Mouse (Mus musculus): ENCODE measurements around the gene Havcr1. TPM values are rescaled to one million over a fixed set of nuclear protein-coding genes. Genes with fewer than 3 reads are reported as not detected.
"Not testable (repeated sequence)": the region's sequence is repeated elsewhere in the genome, so short reads cannot be mapped to it uniquely, and the experiment has no call there.

The Havcr1 gene
- total RNA-seq (2015; ENCODE audit: low replicate concordance) (not detected in 2 replicates), total RNA-seq (2017; ENCODE audit: low replicate concordance) (not detected in 2 replicates)

DNA sequence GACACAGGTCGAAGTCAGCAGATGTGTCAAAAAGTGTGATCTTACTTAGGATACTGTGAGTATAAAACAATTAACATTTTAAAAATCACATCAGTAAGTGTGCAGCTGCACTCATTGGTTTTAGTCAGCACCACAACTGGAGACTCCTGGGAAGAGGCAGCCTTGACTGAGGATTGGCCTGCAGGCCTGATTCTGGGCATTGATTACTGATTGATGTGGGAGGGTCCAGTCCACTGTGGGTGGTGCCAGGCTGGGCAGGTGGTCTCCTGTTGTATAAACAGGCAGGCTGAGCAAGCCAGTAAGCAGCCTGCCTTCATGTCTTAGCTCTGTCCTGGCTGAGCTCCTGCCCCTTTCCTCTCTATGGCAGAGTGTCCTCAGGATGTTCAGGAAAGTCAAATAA is at the start of gene Havcr1:
Gene Havcr1 (plus strand): TSS at position 5 of the 400 bp plus-strand sequence.
- ATAC-seq (replicated peaks; ENCODE audit: low FRiP score, poor library complexity, severe bottlenecking), result not testable (repeated sequence)

DNA sequence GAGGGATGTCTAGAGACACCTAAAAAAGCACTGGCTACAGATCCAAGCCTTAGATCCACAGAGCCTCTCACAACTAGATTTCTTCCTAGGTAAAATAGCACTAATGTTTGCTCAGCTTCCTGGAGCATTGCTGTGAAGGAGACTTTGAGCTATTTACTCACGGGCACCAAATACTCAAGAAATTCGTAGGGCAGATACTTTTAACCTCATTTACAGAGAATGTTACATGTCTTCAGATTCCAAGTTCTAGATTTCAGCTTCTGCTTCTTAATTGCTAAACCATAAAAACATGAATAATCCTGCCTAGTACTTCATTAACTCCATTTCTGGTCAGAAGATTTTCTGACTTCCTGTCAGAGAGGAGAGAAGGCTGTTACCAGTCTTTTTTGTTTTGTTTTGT is 44.7 kb upstream of the Havcr1 start:
- no peak for ATAC-seq (replicated peaks; ENCODE audit: low FRiP score, poor library complexity, severe bottlenecking)

DNA sequence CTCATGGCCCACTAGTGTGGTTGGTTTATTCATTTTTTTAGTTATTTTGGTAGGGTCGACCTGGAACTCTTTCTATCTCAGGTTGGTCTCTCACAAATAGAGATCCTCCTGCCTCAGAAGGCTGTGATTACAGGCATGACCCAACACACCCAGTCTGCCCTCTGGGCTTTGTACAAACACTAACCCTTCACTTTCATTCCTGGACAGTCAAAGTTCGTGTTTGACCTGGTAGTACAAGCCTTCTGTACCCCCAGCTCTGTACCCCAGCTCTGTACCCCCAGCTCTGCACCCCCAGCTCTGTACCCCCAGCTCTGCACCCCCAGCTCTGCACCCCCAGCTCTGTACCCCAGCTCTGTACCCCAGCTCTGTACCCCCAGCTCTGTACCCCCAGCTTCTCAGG is 39.0 kb upstream of the Havcr1 start:
- not testable (repeated sequence) for ATAC-seq (replicated peaks; ENCODE audit: low FRiP score, poor library complexity, severe bottlenecking)

DNA sequence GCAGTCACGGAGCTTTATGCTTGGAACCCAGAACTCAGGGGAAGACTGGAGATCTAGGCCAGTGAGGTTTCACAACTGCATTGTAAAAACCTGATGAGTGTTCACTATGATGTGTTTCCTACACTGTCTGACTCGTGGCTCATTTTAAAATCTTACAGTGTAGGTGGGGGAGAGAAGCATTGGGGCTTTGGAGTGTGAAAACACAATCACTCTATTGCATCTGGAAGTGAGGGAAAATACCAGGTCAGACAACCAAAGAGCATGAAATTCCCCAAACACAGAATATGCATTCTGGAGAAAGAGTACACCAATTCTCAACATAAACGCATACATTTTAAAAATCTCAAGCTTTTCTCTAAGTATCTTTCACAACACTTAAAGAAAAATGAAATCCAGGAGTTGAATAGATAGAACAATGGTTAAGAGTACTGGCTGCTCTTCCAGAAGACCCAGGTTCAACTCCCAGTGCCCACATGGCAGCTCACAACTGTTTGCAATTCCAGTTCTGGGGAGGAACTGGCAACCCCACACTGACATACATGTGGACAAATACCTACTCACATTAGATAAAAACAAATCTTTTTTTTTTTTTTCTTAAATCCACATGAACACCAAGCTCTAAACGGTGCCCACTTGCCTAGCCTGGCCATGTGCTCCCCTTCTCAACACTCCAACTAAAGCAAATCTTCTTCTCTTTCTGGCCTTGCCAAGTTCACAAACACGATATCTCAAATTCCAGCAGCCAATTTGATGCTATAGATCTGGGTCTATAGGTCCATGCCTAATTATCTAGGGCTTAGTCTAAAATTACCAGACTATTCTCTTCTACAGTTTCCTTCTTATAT is 37.2 kb upstream of the Havcr1 start:
- no peak for ATAC-seq (replicated peaks; ENCODE audit: low FRiP score, poor library complexity, severe bottlenecking)

DNA sequence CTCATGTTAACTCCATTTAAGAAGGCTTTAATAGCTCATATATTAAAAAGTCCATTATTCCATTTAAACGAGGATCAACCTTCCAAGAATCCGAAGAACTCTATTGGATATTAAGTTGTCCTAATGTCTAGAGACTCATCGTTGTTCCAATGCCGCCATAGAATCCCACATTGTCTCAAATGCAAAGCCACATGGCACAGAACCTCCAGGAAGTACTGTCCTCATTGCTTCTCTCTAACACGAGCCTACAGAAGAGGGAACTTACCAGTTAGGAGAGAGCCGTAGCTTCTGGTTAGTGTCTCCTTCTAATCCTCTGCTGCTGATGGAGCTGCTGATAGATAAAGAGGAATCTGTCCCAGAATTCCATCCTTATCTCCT is 36.6 kb upstream of the Havcr1 start:
- no peak for ATAC-seq (replicated peaks; ENCODE audit: low FRiP score, poor library complexity, severe bottlenecking)

DNA sequence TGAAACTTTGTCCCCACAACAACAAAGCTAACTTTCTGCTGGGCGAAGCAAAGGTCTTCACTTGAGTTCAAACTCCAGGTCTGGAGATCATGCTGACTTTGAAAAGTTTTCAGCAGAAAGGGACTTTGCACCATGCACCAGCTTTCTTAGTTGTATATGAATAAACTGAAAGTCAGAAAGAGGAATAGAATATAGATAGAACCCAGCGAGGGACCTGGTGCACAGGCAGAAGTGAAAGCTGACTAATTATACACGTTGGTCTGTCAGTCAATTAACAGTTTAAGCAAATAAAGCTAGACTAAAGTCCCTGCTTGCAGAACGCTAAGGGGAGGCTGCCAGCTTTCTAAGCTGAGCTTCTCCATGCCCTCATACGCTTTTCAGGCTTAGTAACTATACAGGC is 36.0 kb upstream of the Havcr1 start:
- ATAC-seq (replicated peaks; ENCODE audit: low FRiP score, poor library complexity, severe bottlenecking), result no peak

DNA sequence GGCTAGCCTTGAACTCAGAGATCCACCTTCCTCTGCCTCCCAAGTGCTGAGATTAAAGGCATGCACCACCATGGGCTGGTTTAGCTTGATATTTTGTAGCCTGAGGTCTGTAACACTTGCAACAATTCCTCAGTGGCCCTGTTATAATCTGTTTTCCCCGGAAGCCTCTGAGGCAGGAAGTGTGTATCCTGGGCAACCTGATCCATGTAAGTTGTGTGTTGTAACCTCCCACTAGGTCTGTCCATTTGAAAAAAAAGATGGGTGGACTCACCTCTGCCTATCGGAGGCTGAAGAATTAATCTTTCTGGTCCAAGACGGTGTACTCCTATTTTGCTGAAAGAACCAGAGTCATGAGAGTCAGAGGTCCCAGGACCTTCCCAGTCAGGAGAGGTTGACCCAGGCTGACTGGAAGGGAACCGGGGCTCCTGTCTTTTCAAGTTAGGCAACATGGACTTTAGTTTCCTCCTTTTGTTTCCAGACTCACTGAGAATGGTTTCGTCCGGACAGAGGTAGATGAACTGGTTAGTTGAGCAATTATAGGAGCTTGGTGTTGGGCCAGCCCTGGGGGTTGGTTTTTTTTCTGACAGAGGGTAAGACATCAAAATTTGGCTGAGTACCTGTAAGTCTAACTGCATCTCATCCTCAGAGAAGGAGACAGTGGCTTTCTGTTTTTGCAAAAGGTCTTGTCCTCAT is 28.1 kb upstream of the Havcr1 start, which contains the start of gene Timd2:
Gene Timd2 (minus strand): TSS at position 398 of the 693 bp plus-strand sequence.
- no peak for ATAC-seq (replicated peaks; ENCODE audit: low FRiP score, poor library complexity, severe bottlenecking)

DNA sequence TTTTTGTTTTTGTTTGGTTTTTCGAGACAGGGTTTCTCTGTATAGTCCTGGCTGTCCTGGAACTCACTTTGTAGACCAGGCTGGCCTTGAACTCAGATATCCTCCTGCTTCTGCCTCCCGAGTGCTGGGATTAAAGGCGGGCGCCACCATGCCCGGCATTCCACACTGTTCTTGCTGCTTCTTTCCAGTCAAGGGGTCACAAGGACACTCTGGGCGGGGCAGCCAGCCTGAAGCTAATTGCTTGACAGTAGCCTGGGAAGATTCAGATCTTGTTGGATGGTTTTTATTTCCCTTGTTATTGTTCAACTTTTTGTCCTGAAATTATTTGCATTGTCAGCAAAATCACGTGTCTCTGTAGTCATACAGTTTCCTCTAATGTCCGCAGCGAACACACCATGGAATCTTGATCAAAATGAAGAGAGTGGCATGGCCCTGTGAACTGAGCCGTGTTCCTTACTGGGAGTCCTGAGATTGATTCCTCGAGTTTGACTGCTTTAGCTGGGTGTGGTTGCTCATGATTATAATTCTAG is 3.3 kb upstream of the Havcr1 start:
- ATAC-seq (replicated peaks; ENCODE audit: low FRiP score, poor library complexity, severe bottlenecking), result no peak

DNA sequence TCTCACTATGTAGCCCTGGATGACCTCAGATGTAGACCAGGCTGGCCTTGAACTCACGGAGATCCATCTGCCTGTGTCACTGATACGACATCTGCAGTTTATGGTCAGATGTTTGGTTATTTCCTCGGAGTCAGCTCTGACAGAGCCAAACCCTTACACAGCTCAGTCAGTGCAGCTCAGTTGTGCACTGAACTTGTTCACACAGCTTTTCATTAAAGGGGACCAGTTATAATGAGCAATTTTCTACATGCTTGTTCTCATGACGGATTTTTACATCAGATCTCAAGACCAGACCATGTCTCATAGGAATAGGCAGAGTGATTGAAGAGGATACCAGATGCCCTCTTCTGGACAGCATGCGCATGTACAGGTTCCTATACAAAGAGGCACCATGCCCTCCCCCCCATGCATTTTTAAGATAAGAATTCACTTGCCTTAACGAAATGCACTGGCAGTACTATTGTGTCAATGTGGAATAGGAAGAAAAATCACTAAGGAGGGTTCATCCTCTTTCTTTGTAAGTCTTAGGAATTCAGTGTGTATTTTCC is 1.6 kb upstream of the Havcr1 start:
- ATAC-seq (replicated peaks; ENCODE audit: low FRiP score, poor library complexity, severe bottlenecking), result no peak

DNA sequence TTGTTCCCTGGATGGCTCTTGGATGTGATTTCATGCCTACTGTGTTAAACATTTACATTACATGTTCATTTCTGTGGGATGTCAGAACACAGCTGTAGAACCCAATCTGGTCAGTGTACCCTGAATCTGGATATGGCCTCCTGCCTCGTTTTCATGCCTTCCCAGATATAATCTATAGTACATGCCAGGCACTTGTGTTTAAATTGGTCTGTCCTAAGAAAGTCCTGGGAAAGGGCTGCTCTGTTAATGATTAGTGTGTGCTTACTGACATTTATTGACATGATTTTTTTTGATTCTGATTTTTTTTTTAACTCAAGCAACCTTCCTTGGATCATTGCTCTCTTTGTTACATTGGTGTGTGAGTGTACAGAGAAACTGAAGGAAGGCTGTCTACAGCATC is 263 bp upstream of the Havcr1 start:
- no peak for ATAC-seq (replicated peaks; ENCODE audit: low FRiP score, poor library complexity, severe bottlenecking)

DNA sequence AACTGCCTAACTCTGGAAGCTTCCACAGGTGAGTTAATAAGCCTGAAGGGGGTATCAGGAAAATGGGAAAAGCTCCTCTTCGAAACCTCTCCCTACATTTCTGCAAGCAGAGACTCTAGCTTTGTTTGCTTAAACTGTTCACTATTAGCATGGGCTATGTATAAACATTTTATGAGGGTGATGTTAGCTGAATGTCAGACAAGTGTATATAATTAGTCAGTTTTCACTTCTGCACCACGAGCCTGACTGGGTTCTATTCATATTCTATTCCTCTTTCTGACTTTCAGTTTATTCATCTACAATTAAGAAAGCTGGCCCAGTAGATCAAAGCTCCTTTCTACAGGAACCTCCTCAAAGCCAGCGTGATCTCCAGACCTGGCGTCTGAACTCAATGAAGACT is 4.6 kb downstream of the Havcr1 start:
- no peak for ATAC-seq (replicated peaks; ENCODE audit: low FRiP score, poor library complexity, severe bottlenecking)

DNA sequence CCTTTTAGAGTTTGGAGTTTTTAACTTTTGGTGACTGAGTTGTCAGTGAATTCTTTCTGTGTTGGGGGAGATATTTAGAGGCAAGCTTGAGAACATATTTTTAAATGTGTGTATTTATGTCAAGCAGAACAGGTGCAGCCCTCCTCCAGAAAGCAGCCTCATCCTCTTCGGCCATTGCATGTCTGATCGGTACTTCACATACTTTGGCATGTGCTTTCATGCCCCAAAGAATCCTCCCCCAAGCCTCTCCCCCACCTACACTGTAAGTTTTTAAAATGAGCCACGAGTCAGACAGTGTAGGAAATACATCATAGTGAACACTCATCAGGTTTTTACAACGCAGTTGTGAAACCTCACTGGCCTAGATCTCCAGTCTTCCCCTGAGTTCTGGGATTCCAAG is 6.0 kb downstream of the Havcr1 start:
- no peak for ATAC-seq (replicated peaks; ENCODE audit: low FRiP score, poor library complexity, severe bottlenecking)

DNA sequence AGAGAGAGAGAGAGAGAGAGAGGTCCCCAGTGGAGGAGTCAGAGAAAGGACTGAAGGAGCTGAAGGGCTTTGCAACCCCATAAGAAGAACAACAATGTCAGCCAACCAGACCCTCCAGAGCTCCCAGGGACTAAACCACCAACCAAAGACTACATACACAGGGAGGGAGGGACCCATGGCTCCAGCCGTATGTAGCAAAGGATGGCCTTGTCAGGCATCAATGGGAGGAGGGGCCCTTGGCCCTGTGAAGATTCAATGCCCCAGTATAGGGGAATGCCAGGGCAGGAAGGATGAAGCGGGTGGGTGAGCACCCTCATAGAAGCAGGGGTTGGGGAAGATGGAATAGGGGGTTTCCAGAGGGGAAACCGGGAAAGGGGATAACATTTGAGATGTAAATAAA is 6.8 kb downstream of the Havcr1 start:
- ATAC-seq (replicated peaks; ENCODE audit: low FRiP score, poor library complexity, severe bottlenecking), result no peak

DNA sequence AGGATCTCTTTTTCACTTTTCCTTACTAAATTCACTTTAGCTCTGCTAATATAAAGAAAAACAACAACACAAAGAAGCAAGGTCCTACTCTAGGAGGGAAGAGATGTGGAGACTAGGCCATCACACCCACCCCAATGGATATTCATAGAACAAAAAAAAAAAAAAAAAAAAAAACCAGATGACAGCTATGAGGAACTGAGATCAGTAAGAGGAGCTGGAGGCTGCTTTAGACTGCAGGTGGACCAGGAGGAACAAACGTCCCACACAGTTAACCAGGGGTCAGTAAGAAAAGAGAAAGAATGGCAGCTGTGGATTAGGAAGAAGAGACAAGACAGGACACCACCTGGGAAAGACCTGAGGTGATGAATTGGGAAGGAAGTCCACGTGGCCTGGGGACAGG is 13.1 kb downstream of the Havcr1 start:
- no peak for ATAC-seq (replicated peaks; ENCODE audit: low FRiP score, poor library complexity, severe bottlenecking)

DNA sequence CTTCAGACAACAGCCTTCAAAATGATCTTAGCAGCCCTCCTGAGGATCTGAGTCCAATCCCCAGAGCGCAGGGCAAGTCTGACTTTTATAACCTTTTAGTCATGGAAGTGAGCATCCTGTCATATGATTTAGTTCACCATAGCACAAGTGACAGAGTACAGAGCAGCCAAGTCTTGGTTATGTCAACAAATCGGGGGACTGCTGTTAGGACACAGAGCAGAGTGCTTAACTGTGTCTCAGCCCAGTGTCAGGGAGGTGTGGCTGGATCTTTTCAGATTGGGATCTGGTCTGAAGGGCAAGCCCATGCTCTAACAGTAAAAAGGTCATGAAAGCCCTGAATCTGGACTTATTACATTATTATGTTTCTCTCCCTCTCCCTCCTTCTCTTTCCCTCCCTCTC is 18.8 kb downstream of the Havcr1 start:
- ATAC-seq (replicated peaks; ENCODE audit: low FRiP score, poor library complexity, severe bottlenecking), result no peak

DNA sequence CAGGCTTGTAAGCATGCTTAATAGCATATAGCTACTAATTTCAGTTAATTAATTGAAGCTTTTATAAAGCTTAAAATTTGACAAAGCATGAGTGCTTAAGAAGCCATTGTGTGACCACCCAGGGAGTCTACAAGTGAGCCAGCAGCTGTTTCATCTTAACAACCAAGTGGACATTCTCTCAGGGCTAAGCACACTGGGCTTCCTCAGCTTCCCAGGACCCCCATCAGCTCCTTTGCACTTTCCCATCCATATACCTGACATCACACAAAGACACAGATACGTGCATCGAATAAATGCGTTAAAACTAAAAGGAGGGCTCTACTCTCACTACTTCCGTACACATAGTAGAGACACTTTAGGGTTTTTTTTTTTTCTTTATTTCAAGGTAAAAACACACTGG is 19.8 kb downstream of the Havcr1 start:
- no peak for ATAC-seq (replicated peaks; ENCODE audit: low FRiP score, poor library complexity, severe bottlenecking)

DNA sequence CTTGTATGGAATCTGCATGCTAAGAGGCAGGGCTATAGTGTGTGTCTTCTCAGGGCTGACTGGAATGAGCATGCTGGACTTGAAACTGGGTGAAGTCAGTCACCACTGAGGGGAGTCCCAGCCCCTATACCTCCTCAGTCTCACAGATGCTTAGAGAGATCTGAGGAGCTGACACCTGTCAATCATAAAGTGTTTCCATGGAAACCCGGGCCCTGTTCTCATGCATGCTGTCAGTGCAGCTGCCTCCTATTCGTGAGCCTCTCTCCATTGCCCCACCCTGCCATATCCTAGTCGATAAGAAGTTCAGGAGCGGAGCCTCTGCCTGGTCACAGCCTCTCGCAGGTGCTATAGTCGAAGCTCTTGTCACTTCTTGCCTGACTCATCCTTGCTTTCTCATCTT is 20.8 kb downstream of the Havcr1 start:
- ATAC-seq (replicated peaks; ENCODE audit: low FRiP score, poor library complexity, severe bottlenecking), result not testable (repeated sequence)

DNA sequence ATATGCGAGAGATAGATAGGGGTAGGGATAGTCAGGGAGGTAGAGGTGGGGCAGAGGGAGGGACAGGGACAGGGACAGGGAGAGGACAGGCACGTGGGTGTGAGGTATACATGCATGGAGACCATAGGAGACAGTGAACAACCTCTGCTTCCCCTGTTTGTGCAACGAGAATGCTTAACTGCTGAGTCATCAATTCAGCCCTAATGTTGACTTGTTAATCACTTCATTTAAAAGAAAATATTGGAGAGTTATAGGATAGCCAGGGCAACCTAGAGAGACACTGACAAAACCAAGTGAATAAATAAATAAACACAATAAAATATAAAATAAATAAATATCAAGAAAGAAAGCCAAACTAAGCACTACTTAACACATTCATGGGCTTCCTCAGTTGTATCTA is 42.0 kb downstream of the Havcr1 start:
- no peak for ATAC-seq (replicated peaks; ENCODE audit: low FRiP score, poor library complexity, severe bottlenecking)

DNA sequence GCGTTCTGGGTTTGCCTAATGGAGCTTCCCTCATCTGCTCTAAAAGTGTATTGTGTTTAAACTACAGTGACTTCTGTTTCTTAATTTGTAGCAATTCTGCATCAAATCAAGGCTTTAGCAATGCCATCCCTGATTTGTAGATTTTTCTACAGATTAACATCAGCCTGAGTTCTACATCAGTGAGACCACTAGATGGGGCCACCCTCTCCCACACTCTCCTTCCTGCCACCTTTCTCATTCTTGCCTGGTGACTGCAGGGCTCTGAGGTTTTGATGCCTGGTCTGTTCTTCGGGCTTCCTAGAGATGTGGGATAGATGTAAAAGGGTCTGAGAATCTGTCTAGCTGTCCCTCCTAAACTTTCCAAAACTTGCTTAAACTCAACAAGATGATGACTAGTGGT is 44.9 kb downstream of the Havcr1 start:
- no peak for ATAC-seq (replicated peaks; ENCODE audit: low FRiP score, poor library complexity, severe bottlenecking)

DNA sequence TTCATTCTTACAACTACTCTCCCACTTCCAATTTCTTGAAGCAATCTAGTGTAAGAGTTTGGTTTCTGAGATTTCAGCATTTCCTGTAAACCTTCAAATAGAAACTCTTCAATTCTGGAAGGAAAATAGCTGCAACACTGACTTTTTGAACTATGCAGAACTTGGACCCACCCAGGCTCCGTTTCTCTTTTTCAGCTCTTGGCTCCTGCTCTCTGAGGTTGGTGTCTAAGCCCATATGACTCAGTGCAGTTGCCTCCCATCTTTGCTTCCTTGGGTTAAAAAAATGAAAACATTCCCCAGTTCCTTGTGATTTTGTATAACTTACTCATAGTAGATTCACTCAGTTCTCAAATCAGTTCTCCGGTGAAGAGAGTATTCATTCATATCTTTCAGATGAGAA is 69.6 kb downstream of the Havcr1 start:
- ATAC-seq (replicated peaks; ENCODE audit: low FRiP score, poor library complexity, severe bottlenecking), result no peak

DNA sequence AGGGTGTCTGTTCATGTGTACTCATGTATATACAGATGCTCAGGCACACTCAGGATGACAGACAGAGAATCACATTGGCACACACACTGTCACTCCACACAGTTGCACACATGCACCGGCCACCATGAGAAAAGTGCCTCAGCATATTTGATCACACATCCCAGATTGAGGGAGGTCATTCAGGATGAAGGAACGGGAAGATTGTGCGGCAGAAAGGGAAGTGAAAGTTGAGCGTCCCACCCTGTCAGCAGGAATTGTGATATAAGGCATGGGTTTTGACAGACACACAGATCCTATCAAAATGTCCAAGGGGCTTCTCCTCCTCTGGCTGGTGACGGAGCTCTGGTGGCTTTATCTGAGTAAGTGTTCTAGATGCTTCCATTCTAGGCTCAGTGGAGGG is 75.6 kb downstream of the Havcr1 start, which contains the start of gene Timd4:
Gene Timd4 (plus strand): TSS at position 290 of the 400 bp plus-strand sequence.
- ATAC-seq (replicated peaks; ENCODE audit: low FRiP score, poor library complexity, severe bottlenecking), result no peak

Data from erythroid progenitor cell, adult 5-6 weeks (primary cell).